Mouse (Mus musculus) CH12.LX (cell line): ENCODE results near the gene Sbsn. TPM values are rescaled to one million over a fixed set of nuclear protein-coding genes. Genes with fewer than 3 reads are reported as not detected.
A peak's percentile ranks its signal among the peaks of the same experiment; 100 is the strongest.

Source experiments
- DNase-seq: peaks from one replicate; pipeline ENCODE4 v3.0.0-alpha.2; 2013; ENCODE audit errors: extremely low read depth
- H3K27ac ChIP-seq: 2 replicates; pipeline ENCODE4 v1.5.1; 2012; ENCODE audit warnings: low read depth, mild to moderate bottlenecking, control low read depth, moderate library complexity; ENCODE audit not compliant: insufficient read depth
- H3K27me3 ChIP-seq: replicated peaks from 2 replicates; pipeline ENCODE3; 2012; ENCODE audit warnings: inconsistent platforms
- H3K36me3 ChIP-seq, 2 experiments: replicated peaks in 1 of 2; 2 replicates each; pipeline versions ENCODE3 to v1.6.1; 2012; ENCODE audit warnings: inconsistent platforms in 1 of 2, low read length in 1 of 2, mild to moderate bottlenecking in 1 of 2, mixed read lengths in 1 of 2, moderate library complexity in 1 of 2; ENCODE audit not compliant: control insufficient read depth in 1 of 2, insufficient read depth in 1 of 2
- H3K4me1 ChIP-seq, 2 experiments: 2 replicates each; pipeline ENCODE4 v1.6.1; 2012; ENCODE audit warnings: inconsistent platforms in 1 of 2, moderate library complexity in 1 of 2; ENCODE audit not compliant: insufficient read depth in 2 of 2, control insufficient read depth in 1 of 2
- H3K4me2 ChIP-seq: 2 replicates; pipeline ENCODE4 v1.6.1; 2012; ENCODE audit warnings: low read depth, mild to moderate bottlenecking, control low read depth; ENCODE audit not compliant: poor library complexity, insufficient read depth, severe bottlenecking
- H3K4me3 ChIP-seq, 3 experiments: fragments of 150-350 bp in 1 of 3; sonication (generic) in 1 of 3; replicated peaks in 1 of 3; 2 replicates each; pipeline versions ENCODE3 to v1.5.1; 2011 to 2012; ENCODE audit warnings: low read depth in 2 of 3, low read length in 2 of 3, mild to moderate bottlenecking in 2 of 3, moderate library complexity in 2 of 3, control low read depth in 1 of 3, improper control_type of control experiment in 1 of 3, inconsistent platforms in 1 of 3, mixed read lengths in 1 of 3; ENCODE audit not compliant: poor library complexity in 1 of 3
- H3K79me2 ChIP-seq: replicated peaks from 2 replicates; pipeline ENCODE4 v1.6.1; 2012; ENCODE audit warnings: mild to moderate bottlenecking, moderate library complexity; ENCODE audit not compliant: control insufficient read depth, poor library complexity, insufficient read depth, severe bottlenecking; ENCODE audit errors: extremely low read depth
- H3K9ac ChIP-seq: 2 replicates; pipeline ENCODE4 v1.6.1; 2012; ENCODE audit warnings: low read depth, mild to moderate bottlenecking, control low read depth, moderate library complexity; ENCODE audit not compliant: insufficient read depth
- H3K9me3 ChIP-seq: replicated peaks from 2 replicates; pipeline ENCODE3; 2012; ENCODE audit warnings: low read length, inconsistent platforms, mixed read lengths
- BHLHE40 ChIP-seq: IDR thresholded peaks from 2 replicates; pipeline ENCODE4 v1.6.1; 2011; ENCODE audit warnings: mild to moderate bottlenecking, low read depth, low read length, improper control_type of control experiment
- CTCF ChIP-seq, 2 experiments: IDR thresholded peaks in 1 of 2; conservative IDR thresholded peaks in 1 of 2; 2 replicates each; pipeline ENCODE4 v1.5.1; 2011 to 2012; ENCODE audit warnings: low read depth in 2 of 2, low read length in 2 of 2, improper control_type of control experiment in 1 of 2, inconsistent platforms in 1 of 2, mild to moderate bottlenecking in 1 of 2, moderate library complexity in 1 of 2
- ELF1 ChIP-seq: IDR thresholded peaks from 2 replicates; pipeline ENCODE4 v1.6.1; 2014; ENCODE audit warnings: low read depth, mild to moderate bottlenecking, inconsistent platforms, low read length, improper control_type of control experiment
- EP300 ChIP-seq: IDR thresholded peaks from 2 replicates; pipeline ENCODE4 v1.6.1; 2011; ENCODE audit warnings: low read length, improper control_type of control experiment
- GABPA ChIP-seq: IDR thresholded peaks from 2 replicates; pipeline ENCODE4 v1.6.1; 2012; ENCODE audit warnings: low read depth, low read length, improper control_type of control experiment, inconsistent platforms; ENCODE audit not compliant: insufficient replicate concordance
- IRF4 ChIP-seq: IDR thresholded peaks from 2 replicates; pipeline ENCODE4 v1.6.1; 2014; ENCODE audit warnings: low read depth, mild to moderate bottlenecking, inconsistent platforms, low read length, improper control_type of control experiment
- JUND ChIP-seq: conservative IDR thresholded peaks from 2 replicates; pipeline ENCODE4 v1.6.1; 2011; ENCODE audit warnings: low read depth, low read length, improper control_type of control experiment
- MAFK ChIP-seq: IDR thresholded peaks from 2 replicates; pipeline ENCODE4 v1.6.1; 2011; ENCODE audit warnings: low read length, improper control_type of control experiment; ENCODE audit not compliant: insufficient replicate concordance
- MEF2A ChIP-seq: IDR thresholded peaks from 2 replicates; pipeline ENCODE4 v1.6.1; 2014; ENCODE audit warnings: low read depth, mild to moderate bottlenecking, inconsistent platforms, low read length, improper control_type of control experiment, borderline replicate concordance
- RAD21 ChIP-seq: IDR thresholded peaks from 2 replicates; pipeline ENCODE4 v1.6.1; 2011; ENCODE audit warnings: low read depth, mild to moderate bottlenecking, low read length, improper control_type of control experiment, moderate library complexity
- SIN3A ChIP-seq: IDR thresholded peaks from 2 replicates; pipeline ENCODE4 v1.6.1; 2012; ENCODE audit warnings: low read length, improper control_type of control experiment, inconsistent platforms
- SMC3 ChIP-seq: IDR thresholded peaks from 2 replicates; pipeline ENCODE4 v1.6.1; 2011; ENCODE audit warnings: low read depth, low read length, improper control_type of control experiment
- TBP ChIP-seq: conservative IDR thresholded peaks from 2 replicates; pipeline ENCODE4 v1.6.1; 2011; ENCODE audit warnings: low read depth, low read length, improper control_type of control experiment
- TCF12 ChIP-seq: IDR thresholded peaks from 2 replicates; pipeline ENCODE4 v1.6.1; 2014; ENCODE audit warnings: low read depth, mild to moderate bottlenecking, inconsistent platforms, low read length, improper control_type of control experiment
- USF1 ChIP-seq: IDR thresholded peaks from 2 replicates; pipeline ENCODE4 v1.6.1; 2014; ENCODE audit warnings: low read depth, mild to moderate bottlenecking, inconsistent platforms, low read length, improper control_type of control experiment
- ZC3H11A ChIP-seq: IDR thresholded peaks from 2 replicates; pipeline ENCODE4 v1.6.1; 2012; ENCODE audit warnings: low read depth, mild to moderate bottlenecking, inconsistent platforms, low read length, improper control_type of control experiment
- ZNF384 ChIP-seq: IDR thresholded peaks from 2 replicates; pipeline ENCODE4 v1.6.1; 2012; ENCODE audit warnings: low read depth, low read length, improper control_type of control experiment, inconsistent platforms
- dilution Hi-C: fragments of 300-500 bp; cut with MboI; formaldehyde crosslinking; loops from 2 replicates; pipeline ENCODE4 v1.14.3; 2020; ENCODE audit warnings: low sequenced_read_pairs; ENCODE audit not compliant: extremely low pct_unique_long_range_greater_than_20kb, extremely low pct_ligation_motif_present
- in situ Hi-C: fragments of 300-500 bp; cut with MboI; formaldehyde crosslinking; loops from 3 replicates; pipeline ENCODE4 v1.14.3; 2019; ENCODE audit warnings: low sequenced_read_pairs, low pct_ligation_motif_present, low pct_unique_long_range_greater_than_20kb, mixed read lengths
- polyA plus RNA-seq: library from polyadenylated mRNA; unstranded; fragments of >175 nt; gene quantifications from 2 replicates; pipeline ENCODE4 v1.2.1, GENCODE M21; 2012; ENCODE audit warnings: low read depth; ENCODE audit not compliant: insufficient read length
- total RNA-seq, 2 experiments: library from RNA; depleted of rRNA; stranded (reverse); fragments of 300-350 nt in 1 of 2; fragments of >200 nt in 1 of 2; gene quantifications; 2 replicates each; pipeline ENCODE4 v1.2.3; 2012 to 2014

Sbsn gene
- total and polyA plus RNA-seq, 3 experiments: 0.30 to 0.76 (median 0.69) TPM

DNA sequence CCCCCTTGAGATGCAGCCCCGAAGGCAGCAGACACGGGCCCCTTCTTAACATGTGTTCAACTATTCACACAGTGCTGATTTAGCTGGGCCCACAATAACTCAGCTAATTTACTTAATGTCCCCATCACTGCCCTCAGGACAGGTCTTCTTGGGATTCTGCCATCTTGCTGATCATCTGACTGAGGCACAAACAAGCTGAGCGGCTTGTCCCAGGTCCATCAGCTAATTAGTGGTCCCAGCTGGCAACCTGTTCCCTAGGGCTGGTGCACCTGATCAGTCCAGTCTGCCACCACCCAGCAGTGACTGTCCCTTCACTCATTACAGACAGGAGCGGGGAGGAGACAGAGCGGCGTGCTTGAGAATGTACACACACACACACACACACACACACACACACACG is 30.0 kb upstream of the Sbsn start:
- Histone ChIP-seq H3K4me1 (peaks cover 29 to 41% of the 10 kb centered on the region in 2 experiments), H3K9me3 (no peaks in the 10 kb centered on the region), H3K4me2 (no peak overlapping the region), H3K27me3 (no peaks in the 10 kb centered on the region), H3K4me3 (no peak overlapping the region), H3K27ac (no peak overlapping the region), H3K9ac (no peak overlapping the region), H3K36me3 (peaks cover 0 to 17% of the 10 kb centered on the region in 2 experiments), H3K79me2 (no peaks in the 10 kb centered on the region)
- in situ Hi-C loops (no loop called here), dilution Hi-C loops (no loop called here)
- no peak for DNase-seq
- no peak for TF ChIP-seq CTCF (conservative IDR thresholded peaks at IDR 0.05 in 1 of 2, IDR thresholded peaks at IDR 0.05 in 1 of 2; ENCODE audit: low read depth in 2 of 2, low read length in 2 of 2)
- no peak for TF ChIP-seq SMC3
- no peak for TF ChIP-seq ZC3H11A
- TF ChIP-seq ELF1: no peak
- no peak for TF ChIP-seq USF1
- no peak for TF ChIP-seq JUND
- no peak for TF ChIP-seq MAFK

DNA sequence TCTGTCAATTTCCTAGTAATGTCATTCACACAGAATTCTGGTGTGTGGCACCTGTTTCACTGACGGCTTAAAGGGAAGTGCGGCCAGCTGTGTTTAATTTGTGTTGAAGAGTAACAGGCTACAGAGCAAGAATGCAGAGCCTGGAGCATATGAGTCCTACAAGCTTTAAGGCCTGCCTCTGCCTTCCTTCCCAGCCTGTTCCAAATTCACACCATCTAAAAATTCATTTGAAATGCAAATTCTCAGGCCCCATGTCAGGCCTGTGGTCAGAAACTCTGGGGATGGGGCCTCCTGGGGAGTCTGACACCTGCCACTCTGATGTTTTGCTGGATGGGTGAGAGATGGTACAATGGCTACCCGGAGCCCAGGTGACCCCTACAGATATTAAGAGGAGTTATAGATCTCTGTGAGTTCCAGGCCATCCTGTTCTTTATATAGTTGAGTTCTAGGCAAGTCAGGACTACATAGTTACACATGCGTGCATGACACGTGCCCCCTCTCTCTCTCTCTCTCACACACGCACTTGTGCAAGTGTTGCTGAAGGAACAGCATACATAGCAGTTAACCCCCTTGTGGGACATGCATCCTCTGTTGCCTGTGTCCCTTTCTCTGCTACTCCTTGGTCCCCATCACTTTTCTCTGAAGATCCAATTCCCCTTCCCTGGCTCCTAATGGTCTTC is 27.9 kb upstream of the Sbsn start:
- H3K9ac ChIP-seq: no peak overlapping the region
- H3K4me1 ChIP-seq: peaks cover 36 to 54% of the 10 kb centered on the region in 2 experiments
- no peaks in the 10 kb centered on the region for H3K79me2 ChIP-seq
- peak; percentile 61 for DNase-seq
- in situ Hi-C loops: no loop called here
- TF ChIP-seq RAD21 (no peak), EP300 (peak; percentile 60; the same call in 1 of the 2 replicates), MEF2A (peak; percentile 35; the same call in 1 of the 2 replicates), SIN3A (0 out of 2 replicates have a peak, but pooled peaks have one; percentile 32), IRF4 (0 out of 2 replicates have a peak, but pooled peaks have one; percentile 4), ZNF384 (no peak), TCF12 (peak; percentile 74), TBP (peak; percentile 51; the same call in 1 of the 2 replicates), GABPA (no peak), BHLHE40 (peak; percentile 82)
- peaks cover 8 to 36% of the 10 kb centered on the region in 2 experiments for H3K36me3 ChIP-seq
- H3K9me3 ChIP-seq: no peaks in the 10 kb centered on the region
- H3K4me2 ChIP-seq: peak overlapping the region; percentile 51
- dilution Hi-C loops: no loop called here
- H3K27ac ChIP-seq: peak overlapping the region; percentile 43; the same call in 1 of the 2 replicates
- no peak overlapping the region for H3K4me3 ChIP-seq
- H3K27me3 ChIP-seq: no peaks in the 10 kb centered on the region
